Mouse (Mus musculus) ES-Bruce4 (cell line): ENCODE data around the gene Tmem120a.

Source experiments
- CTCF ChIP-seq: IDR thresholded peaks from one replicate; pipeline ENCODE4 v1.8.1; 2011; ENCODE audit warnings: low read depth, low read length
- EP300 ChIP-seq: IDR thresholded peaks from 2 replicates; pipeline ENCODE4 v1.6.1; 2011; ENCODE audit warnings: low read depth, low read length; ENCODE audit not compliant: insufficient read depth
- POLR2A ChIP-seq: IDR thresholded peaks from one replicate; pipeline ENCODE4 v1.8.1; 2011; ENCODE audit warnings: low read length; ENCODE audit not compliant: insufficient read depth

DNA sequence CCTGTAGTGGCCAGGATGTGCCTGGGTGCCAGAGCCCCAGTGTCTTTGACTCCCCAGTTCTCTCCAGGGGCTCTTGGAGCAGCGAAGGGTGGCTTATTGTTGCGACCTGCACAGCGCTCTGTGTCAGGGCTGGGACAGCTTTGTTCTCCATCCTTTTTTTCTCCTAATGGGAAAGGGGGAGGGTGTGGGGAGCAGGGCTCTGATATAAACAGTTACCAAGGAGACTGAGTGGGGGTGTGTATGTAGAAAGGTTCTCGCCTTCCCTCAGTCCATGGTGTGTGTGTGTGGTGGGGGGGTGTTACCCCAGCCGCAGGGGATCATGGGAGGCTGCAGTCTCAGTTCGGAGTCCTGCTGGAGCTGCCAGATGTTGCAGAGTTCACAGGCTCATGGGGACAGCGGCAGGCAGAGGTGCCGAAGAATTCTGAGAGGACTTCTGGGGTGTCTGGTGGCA is 18.8 kb downstream of the Tmem120a start:
- TF ChIP-seq EP300 (no peak), CTCF (no peak), POLR2A (no peak)
